Mouse (Mus musculus): ENCODE results near the gene Cavin1. TPM values are rescaled to one million over a fixed set of nuclear protein-coding genes. Genes with fewer than 3 reads are reported as not detected.

The Cavin1 gene
- polyA plus RNA-seq, 1 experiment from 2014 or later = 692 TPM

- H3K9me3 ChIP-seq (ENCODE audit: low read length) = no peaks in the 10 kb centered on the region
- H3K9ac ChIP-seq (replicated peaks; ENCODE audit: low read depth) = no peak overlapping the region
- peaks cover 7% of the 10 kb centered on the region; the same call in 1 of the 2 replicates for H3K4me1 ChIP-seq (ENCODE audit: insufficient read depth, low read depth, low read length)
- H3K4me2 ChIP-seq (replicated peaks; ENCODE audit: low read depth, low read length) = no peak overlapping the region
- 0 out of 2 replicates have a peak, but pooled peaks cover 14% of the 10 kb centered on the region for H3K36me3 ChIP-seq (ENCODE audit: insufficient read depth, low read length)
- H3K4me3 ChIP-seq (ENCODE audit: low read depth, low read length) = no peak overlapping the region
- no peak for DNase-seq (ENCODE audit: low spot score)
- no peak for ATAC-seq
- no peaks in the 10 kb centered on the region for H3K27me3 ChIP-seq (replicated peaks; ENCODE audit: insufficient read depth, low read length)
- 70% methylated on average over 4 of the region's 4 CpGs for WGBS
- no peak for TF ChIP-seq EP300 (IDR thresholded peaks at IDR 0.05)
- no peak for TF ChIP-seq CTCF (IDR thresholded peaks at IDR 0.05)
- H3K27ac ChIP-seq (ENCODE audit: low read length) = no peak overlapping the region
Measured at GRCm38 (mm10) chr11:100916432-100916971, 54.2 kb downstream of the Cavin1 start.

DNA sequence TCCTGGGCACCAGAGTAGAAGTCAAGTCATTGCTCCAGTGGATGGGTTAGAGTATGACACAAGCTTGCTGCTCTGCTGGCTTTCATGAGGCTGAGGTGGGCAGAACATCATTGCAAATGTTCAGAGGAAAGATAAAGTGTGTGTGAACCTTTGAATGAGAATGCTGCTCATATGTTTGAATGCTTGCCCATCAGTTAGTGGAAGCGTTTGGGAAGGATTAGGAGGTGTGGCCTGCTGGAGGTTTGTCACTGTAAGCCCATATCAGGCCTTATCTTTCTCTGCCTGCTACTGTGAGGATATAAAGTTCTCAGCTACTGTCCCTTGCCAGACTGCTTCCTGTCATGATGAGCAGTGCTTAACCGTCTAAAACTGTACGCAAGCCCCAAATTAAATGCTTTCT is 55.6 kb downstream of the Cavin1 start:
- peaks cover 7% of the 10 kb centered on the region; the same call in 1 of the 2 replicates for H3K4me1 ChIP-seq (ENCODE audit: insufficient read depth, low read depth, low read length)
- no peak overlapping the region for H3K4me2 ChIP-seq (replicated peaks; ENCODE audit: low read depth, low read length)
- no peak overlapping the region for H3K27ac ChIP-seq (ENCODE audit: low read length)
- no peak overlapping the region for H3K4me3 ChIP-seq (ENCODE audit: low read depth, low read length)
- ATAC-seq (no peak), DNase-seq (ENCODE audit: low spot score) (no peak)
- no peak for TF ChIP-seq EP300 (IDR thresholded peaks at IDR 0.05)
- no peaks in the 10 kb centered on the region for H3K9me3 ChIP-seq (ENCODE audit: low read length)
- no peak overlapping the region for H3K9ac ChIP-seq (replicated peaks; ENCODE audit: low read depth)
- 74% methylated on average over 3 of the region's 3 CpGs for WGBS
- no peaks in the 10 kb centered on the region for H3K27me3 ChIP-seq (replicated peaks; ENCODE audit: insufficient read depth, low read length)
- 0 out of 2 replicates have a peak, but pooled peaks cover 14% of the 10 kb centered on the region for H3K36me3 ChIP-seq (ENCODE audit: insufficient read depth, low read length)

DNA sequence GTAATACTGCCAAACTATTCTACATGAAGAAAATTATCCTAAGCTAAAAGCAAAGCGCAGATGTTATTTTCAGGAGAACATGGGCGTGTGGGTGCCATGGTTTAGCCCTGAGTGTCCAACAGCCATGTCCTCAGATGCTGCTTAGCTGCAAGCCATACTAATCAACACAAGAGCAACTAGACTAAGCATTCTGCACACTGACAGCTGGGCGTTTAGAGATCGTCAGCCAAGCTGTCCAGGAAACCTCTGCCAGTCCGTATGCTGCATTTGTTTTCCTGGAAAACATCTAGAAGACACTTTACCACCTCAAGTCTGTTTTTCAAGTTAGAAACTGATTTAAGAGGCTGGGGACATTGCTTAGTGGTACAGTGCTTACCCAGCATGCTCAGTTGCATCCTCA is 56.3 kb downstream of the Cavin1 start:
- TF ChIP-seq CTCF (IDR thresholded peaks at IDR 0.05) = no peak
- no peak for TF ChIP-seq EP300 (IDR thresholded peaks at IDR 0.05)
- Histone ChIP-seq H3K9ac (replicated peaks; ENCODE audit: low read depth) (no peak overlapping the region), H3K27me3 (replicated peaks; ENCODE audit: insufficient read depth, low read length) (no peaks in the 10 kb centered on the region), H3K4me1 (ENCODE audit: insufficient read depth, low read depth, low read length) (peaks cover 7% of the 10 kb centered on the region; the same call in 1 of the 2 replicates), H3K4me3 (ENCODE audit: low read depth, low read length) (no peak overlapping the region), H3K27ac (ENCODE audit: low read length) (no peak overlapping the region), H3K36me3 (ENCODE audit: insufficient read depth, low read length) (0 out of 2 replicates have a peak, but pooled peaks cover 14% of the 10 kb centered on the region), H3K4me2 (replicated peaks; ENCODE audit: low read depth, low read length) (no peak overlapping the region), H3K9me3 (ENCODE audit: low read length) (no peaks in the 10 kb centered on the region)
- WGBS = 78% methylated on average over 5 of the region's 5 CpGs
- no peak for DNase-seq (ENCODE audit: low spot score)
- no peak for ATAC-seq

- Histone ChIP-seq H3K27me3 (replicated peaks; ENCODE audit: insufficient read depth, low read length) (no peaks in the 10 kb centered on the region), H3K9me3 (ENCODE audit: low read length) (no peaks in the 10 kb centered on the region), H3K36me3 (ENCODE audit: insufficient read depth, low read length) (peaks cover 27% of the 10 kb centered on the region), H3K4me3 (ENCODE audit: low read depth, low read length) (no peak overlapping the region), H3K9ac (replicated peaks; ENCODE audit: low read depth) (no peak overlapping the region), H3K4me2 (replicated peaks; ENCODE audit: low read depth, low read length) (peak overlapping the region; percentile 15; the same call in 1 of the 2 replicates), H3K4me1 (ENCODE audit: insufficient read depth, low read depth, low read length) (peaks cover 7% of the 10 kb centered on the region; the same call in 1 of the 2 replicates), H3K27ac (ENCODE audit: low read length) (peak overlapping the region; percentile 72)
- peak; percentile 86 for DNase-seq (ENCODE audit: low spot score)
- 51% methylated on average over 17 of the region's 17 CpGs for WGBS
- peak; percentile 32; the same call in 1 of the 2 replicates for TF ChIP-seq EP300 (IDR thresholded peaks at IDR 0.05)
- TF ChIP-seq CTCF (IDR thresholded peaks at IDR 0.05) = no peak
- peak; percentile 95 for ATAC-seq
Measured at GRCm38 (mm10) chr11:100912401-100913155, 58.1 kb downstream of the Cavin1 start.

- Histone ChIP-seq H3K4me2 (replicated peaks; ENCODE audit: low read depth, low read length) (no peak overlapping the region), H3K4me1 (ENCODE audit: insufficient read depth, low read depth, low read length) (peaks cover 7% of the 10 kb centered on the region; the same call in 1 of the 2 replicates), H3K36me3 (ENCODE audit: insufficient read depth, low read length) (peaks cover 37% of the 10 kb centered on the region), H3K4me3 (ENCODE audit: low read depth, low read length) (no peak overlapping the region), H3K9me3 (ENCODE audit: low read length) (no peaks in the 10 kb centered on the region), H3K27me3 (replicated peaks; ENCODE audit: insufficient read depth, low read length) (no peaks in the 10 kb centered on the region), H3K27ac (ENCODE audit: low read length) (no peak overlapping the region), H3K9ac (replicated peaks; ENCODE audit: low read depth) (no peak overlapping the region)
- WGBS = 86% methylated on average over 9 of the region's 9 CpGs
- TF ChIP-seq EP300 (IDR thresholded peaks at IDR 0.05) (no peak), CTCF (IDR thresholded peaks at IDR 0.05) (no peak)
- ATAC-seq = no peak
- no peak for DNase-seq (ENCODE audit: low spot score)
Measured at GRCm38 (mm10) chr11:100908567-100908966, 62.1 kb downstream of the Cavin1 start.

DNA sequence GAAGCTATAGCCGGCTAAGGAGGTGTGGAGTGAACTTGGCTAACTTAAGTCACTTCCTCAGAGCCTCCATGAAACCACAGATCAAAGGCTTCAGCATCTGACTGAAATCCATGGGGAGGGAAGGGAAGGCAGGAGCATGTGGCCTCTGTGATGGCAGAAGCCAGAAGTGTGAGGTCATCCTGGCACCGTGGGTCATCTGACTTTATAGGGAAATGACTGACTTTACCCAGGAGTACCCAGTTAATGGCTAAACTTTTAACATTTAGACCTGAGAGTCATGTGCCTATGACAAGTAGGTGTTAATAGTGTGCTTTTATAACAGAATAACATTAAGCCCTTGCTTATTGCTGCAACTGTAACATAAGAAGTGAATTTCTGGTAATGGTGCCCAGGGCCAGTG is 62.6 kb downstream of the Cavin1 start:
- no peak for DNase-seq (ENCODE audit: low spot score)
- H3K4me3 ChIP-seq (ENCODE audit: low read depth, low read length) = no peak overlapping the region
- H3K27me3 ChIP-seq (replicated peaks; ENCODE audit: insufficient read depth, low read length) = no peaks in the 10 kb centered on the region
- no peak for TF ChIP-seq EP300 (IDR thresholded peaks at IDR 0.05)
- TF ChIP-seq CTCF (IDR thresholded peaks at IDR 0.05) = no peak
- H3K9me3 ChIP-seq (ENCODE audit: low read length) = no peaks in the 10 kb centered on the region
- peaks cover 40% of the 10 kb centered on the region for H3K36me3 ChIP-seq (ENCODE audit: insufficient read depth, low read length)
- H3K4me2 ChIP-seq (replicated peaks; ENCODE audit: low read depth, low read length) = no peak overlapping the region
- peaks cover 3% of the 10 kb centered on the region; the same call in 1 of the 2 replicates for H3K4me1 ChIP-seq (ENCODE audit: insufficient read depth, low read depth, low read length)
- H3K27ac ChIP-seq (ENCODE audit: low read length) = no peak overlapping the region
- 68% methylated on average over 2 of the region's 2 CpGs for WGBS
- ATAC-seq = no peak
- no peak overlapping the region for H3K9ac ChIP-seq (replicated peaks; ENCODE audit: low read depth)
